Mouse (Mus musculus) thymus, adult 2 months (tissue): ENCODE data around the gene D630045J12Rik.

Experiments used
- CTCF ChIP-seq: fragments of 200-500 bp; IDR thresholded peaks from 2 replicates; pipeline ENCODE4 v1.5.1; 2012; ENCODE audit warnings: mild to moderate bottlenecking, control low read depth, low read length, moderate library complexity, borderline replicate concordance; ENCODE audit not compliant: control insufficient read depth, poor library complexity, insufficient read depth; ENCODE audit errors: extremely low read depth
- POLR2A ChIP-seq: fragments of 200-500 bp; IDR thresholded peaks from 2 replicates; pipeline ENCODE4 v1.6.1; 2012; ENCODE audit warnings: mild to moderate bottlenecking, low read length, control low read depth, moderate library complexity; ENCODE audit not compliant: control insufficient read depth, poor library complexity, insufficient read depth; ENCODE audit errors: extremely low read depth

DNA sequence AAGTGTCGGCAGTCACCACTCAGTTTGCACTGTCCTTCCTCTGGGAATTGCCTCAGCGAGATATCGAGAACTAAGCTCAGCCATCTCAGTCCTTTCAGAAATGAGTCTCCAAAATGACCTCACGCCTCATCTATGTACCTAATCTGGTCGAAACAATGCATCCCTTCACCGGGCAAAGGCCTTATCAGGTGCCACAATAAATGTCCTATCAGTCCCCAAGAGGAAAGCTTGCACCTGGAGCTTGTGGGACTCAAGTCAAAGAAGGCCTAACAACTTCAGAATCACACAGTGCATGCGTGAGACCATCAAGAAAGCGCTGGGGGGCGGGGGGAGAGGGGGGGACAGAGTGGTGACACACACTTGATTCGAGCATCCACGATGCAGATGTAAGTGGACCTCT lies 101.5 kb downstream of the D630045J12Rik start:
- TF ChIP-seq CTCF = no peak
- TF ChIP-seq POLR2A = no peak
